Mouse (Mus musculus): ENCODE data around the gene Ano3.

- TF ChIP-seq CHD2 (IDR thresholded peaks at IDR 0.05; ENCODE audit: low read depth, low read length) (no peak), HCFC1 (IDR thresholded peaks at IDR 0.05; ENCODE audit: borderline replicate concordance, insufficient read depth, low read length) (no peak), ZNF384 (IDR thresholded peaks at IDR 0.05; ENCODE audit: low read depth, low read length) (no peak), MAFK (IDR thresholded peaks at IDR 0.05; ENCODE audit: insufficient read depth, low read depth, low read length) (no peak)
Observed at GRCm38 (mm10) chr2:110721290-110721753, 229.4 kb downstream of the Ano3 start, which contains the start of gene Muc15.
